Mouse (Mus musculus) CD4-positive helper T cell, adult 2 months (primary cell): Measurements from ENCODE around the gene Nptx1.

Experiments
- DNase-seq: peaks from one replicate; pipeline ENCODE4 v3.0.0-alpha.2; 2012; ENCODE audit warnings: low read depth, missing footprints, low spot score

Nptx1 gene

GRCm38 (mm10) chr11:119551468-119551867 is 3.9 kb upstream of the Nptx1 start:
- DNase-seq = no peak

GRCm38 (mm10) chr11:119550546-119551335 is 3.2 kb upstream of the Nptx1 start:
- DNase-seq = no peak

GRCm38 (mm10) chr11:119549371-119549811 is 1.8 kb upstream of the Nptx1 start:
- DNase-seq = no peak

GRCm38 (mm10) chr11:119548741-119549370 is 1.3 kb upstream of the Nptx1 start:
- DNase-seq = no peak

- no peak for DNase-seq
These were observed 518 bp upstream of the Nptx1 start for GRCm38 (mm10) chr11:119547951-119548591.

- no peak for DNase-seq
These were observed 914 bp downstream of the Nptx1 start for GRCm38 (mm10) chr11:119546496-119547182.

GRCm38 (mm10) chr11:119545741-119546495 is 1.6 kb downstream of the Nptx1 start:
- DNase-seq = no peak

- DNase-seq = no peak
These were observed 2.3 kb downstream of the Nptx1 start for GRCm38 (mm10) chr11:119545281-119545680.

GRCm38 (mm10) chr11:119544518-119545105 is 2.9 kb downstream of the Nptx1 start:
- no peak for DNase-seq

GRCm38 (mm10) chr11:119543816-119544517 is 3.6 kb downstream of the Nptx1 start:
- no peak for DNase-seq

- no peak for DNase-seq
These were observed 4.7 kb downstream of the Nptx1 start for GRCm38 (mm10) chr11:119542886-119543285.

- DNase-seq = no peak
These were observed 5.2 kb downstream of the Nptx1 start for GRCm38 (mm10) chr11:119542371-119542770.

- no peak for DNase-seq
These were observed 6.5 kb downstream of the Nptx1 start for GRCm38 (mm10) chr11:119541082-119541481.

- no peak for DNase-seq
These were observed 7.0 kb downstream of the Nptx1 start for GRCm38 (mm10) chr11:119540560-119540959.

GRCm38 (mm10) chr11:119539944-119540343 is 7.6 kb downstream of the Nptx1 start:
- DNase-seq = no peak

- DNase-seq = no peak
These were observed 13.8 kb downstream of the Nptx1 start for GRCm38 (mm10) chr11:119533745-119534144.

- no peak for DNase-seq
These were observed 15.1 kb downstream of the Nptx1 start for GRCm38 (mm10) chr11:119532460-119532859.

- DNase-seq = no peak
These were observed 18.6 kb downstream of the Nptx1 start for GRCm38 (mm10) chr11:119528930-119529329.

- DNase-seq = no peak
These were observed 21.2 kb downstream of the Nptx1 start for GRCm38 (mm10) chr11:119526068-119526966.
